Mouse (Mus musculus): ENCODE measurements around the gene Krt7.

DNA sequence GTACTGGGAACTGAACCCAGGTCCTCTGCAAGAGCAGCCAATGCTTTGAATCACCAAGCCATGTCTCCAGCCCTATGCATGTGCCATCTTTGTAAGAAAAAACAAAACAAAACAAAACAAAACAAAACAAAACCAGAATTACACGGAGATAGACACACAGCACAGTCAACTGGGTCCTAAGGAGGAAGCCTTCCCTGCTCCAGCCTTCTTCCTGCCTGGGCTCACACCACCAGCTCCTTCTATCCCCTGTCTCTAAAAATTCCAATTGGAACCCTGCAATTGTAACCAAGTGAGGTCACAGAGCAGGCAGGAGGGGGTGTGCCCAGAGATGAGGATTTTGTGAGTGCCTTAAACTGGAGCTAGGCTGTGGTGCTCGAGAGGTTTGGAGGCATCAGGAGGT, 36.6 kb downstream of the Krt7 start, which contains the start of gene Krt88:
- TF ChIP-seq CTCF (IDR thresholded peaks at IDR 0.05; ENCODE audit: borderline replicate concordance, extremely low read depth, insufficient read depth, insufficient read length) (no peak), POLR2A (IDR thresholded peaks at IDR 0.05; ENCODE audit: borderline replicate concordance, extremely low read depth, insufficient read depth, insufficient read length, poor library complexity, severe bottlenecking) (no peak)

Data from brain, embryonic 14.5 days (tissue).